Mouse (Mus musculus) brown adipose tissue, adult 24 weeks (tissue): Measurements from ENCODE around the gene Tmem18. TPM values are rescaled to one million over a fixed set of nuclear protein-coding genes. Genes with fewer than 3 reads are reported as not detected.

ENCODE experiments used
- H3K27ac ChIP-seq: fragments of 200-500 bp; replicated peaks from 2 replicates; pipeline ENCODE4 v1.5.1; 2012; ENCODE audit warnings: low read depth, mild to moderate bottlenecking, low read length
- H3K4me1 ChIP-seq: fragments of 200-500 bp; 2 replicates; pipeline ENCODE4 v1.6.1; 2012; ENCODE audit warnings: low read length, mixed read lengths; ENCODE audit not compliant: control insufficient read depth, insufficient read depth, insufficient read length
- H3K4me3 ChIP-seq: fragments of 200-500 bp; 2 replicates; pipeline ENCODE4 v1.5.1; 2012; ENCODE audit warnings: low read depth, mild to moderate bottlenecking, low read length, moderate library complexity; ENCODE audit not compliant: insufficient read depth
- polyA plus RNA-seq: library from polyadenylated mRNA; stranded (reverse); fragments of >200 nt; gene quantifications from 2 replicates; pipeline ENCODE4 v1.2.4, GENCODE M21; 2012; ENCODE audit not compliant: missing spikeins, insufficient read depth, insufficient read length

Tmem18 gene
- polyA plus RNA-seq, 1 experiment, result 8.4 TPM

DNA sequence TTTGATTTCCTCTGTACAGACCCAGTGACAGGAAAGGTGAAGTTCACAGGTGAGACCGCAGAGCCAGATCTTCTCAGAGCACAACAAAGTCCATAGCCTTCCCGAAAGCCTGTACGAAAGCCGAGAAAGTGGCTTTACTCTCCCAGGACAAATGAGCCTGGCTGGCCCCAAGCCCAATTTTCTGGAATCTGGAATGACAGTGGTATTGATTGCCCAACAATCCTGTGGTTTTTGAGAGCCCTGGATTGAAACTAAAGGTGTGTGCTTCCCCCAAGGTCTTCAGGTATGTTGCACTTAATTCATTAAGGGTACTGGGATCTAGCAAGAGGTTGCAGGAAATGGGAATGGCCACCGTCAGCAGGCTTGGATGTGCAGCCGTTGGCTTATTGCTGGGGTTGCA, 21.7 kb downstream of the Tmem18 start:
- no peak overlapping the region for H3K4me3 ChIP-seq

DNA sequence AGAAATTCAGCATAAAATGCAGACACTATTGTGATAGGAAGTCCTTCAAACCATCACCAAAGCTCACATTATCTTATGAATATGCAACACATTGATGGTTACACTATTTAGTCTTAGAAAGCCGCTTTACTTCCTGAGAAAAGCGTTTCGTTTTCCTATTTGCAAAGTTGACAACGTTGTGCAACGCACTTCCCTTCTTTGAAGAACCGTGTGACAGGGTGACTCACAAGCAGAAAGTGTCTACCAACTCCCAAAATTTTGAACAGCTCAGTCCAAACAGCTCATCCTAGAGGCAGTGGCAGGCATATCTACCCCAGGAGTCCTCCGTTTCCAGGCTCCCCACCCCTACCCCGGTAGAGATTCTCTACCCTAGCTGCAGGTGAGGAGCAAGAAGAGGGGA, 22.5 kb downstream of the Tmem18 start:
- Histone ChIP-seq H3K27ac (no peak overlapping the region), H3K4me1 (no peaks in the 10 kb centered on the region)

More for the DNA sequence above, 21.7 kb downstream of the Tmem18 start:
- Histone ChIP-seq H3K4me1 (no peaks in the 10 kb centered on the region), H3K27ac (no peak overlapping the region)

DNA sequence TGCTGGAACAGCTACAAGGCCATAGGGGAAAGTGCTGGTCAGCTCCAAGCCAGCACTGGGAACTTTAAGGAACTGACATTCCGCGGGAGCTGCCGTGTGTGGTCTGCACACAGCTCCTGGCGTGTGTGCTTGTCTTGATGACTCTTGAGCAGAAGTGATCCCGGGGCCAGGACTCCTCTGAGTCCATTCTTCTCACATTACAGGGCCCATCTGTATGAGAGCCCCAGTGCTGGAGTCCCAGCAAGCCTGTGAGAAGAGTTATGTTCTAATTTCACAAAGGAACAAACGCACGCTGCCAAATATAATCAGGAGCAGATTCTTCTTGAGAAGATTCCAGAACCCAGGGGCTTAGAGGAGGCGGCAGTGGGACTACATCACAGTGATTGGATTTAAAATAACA, 34.2 kb downstream of the Tmem18 start:
- H3K4me3 ChIP-seq, result no peak overlapping the region
- H3K4me1 ChIP-seq, result no peaks in the 10 kb centered on the region
- no peak overlapping the region for H3K27ac ChIP-seq

More for the DNA sequence above, 22.5 kb downstream of the Tmem18 start:
- H3K4me3 ChIP-seq, result no peak overlapping the region

DNA sequence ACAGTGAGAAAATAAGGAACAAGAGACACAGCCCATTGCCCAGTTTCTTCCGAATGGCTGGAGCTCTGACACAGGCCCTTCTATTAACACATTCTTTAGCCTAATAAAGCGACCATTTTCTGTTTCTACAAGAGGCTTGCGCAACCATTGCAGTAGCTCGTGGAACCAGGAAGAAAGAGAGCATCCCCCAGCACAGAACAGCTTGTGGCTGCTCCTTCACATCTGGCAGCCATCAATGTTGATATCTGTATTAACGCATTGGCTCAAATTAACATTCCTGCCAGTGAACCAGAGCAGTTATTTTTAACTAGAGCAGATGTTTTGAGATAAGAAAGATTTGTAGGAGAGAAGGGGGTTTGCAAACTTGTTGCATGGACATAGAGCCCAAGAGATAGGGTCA, 44.2 kb downstream of the Tmem18 start:
- Histone ChIP-seq H3K4me3 (no peak overlapping the region), H3K27ac (no peak overlapping the region), H3K4me1 (no peaks in the 10 kb centered on the region)

DNA sequence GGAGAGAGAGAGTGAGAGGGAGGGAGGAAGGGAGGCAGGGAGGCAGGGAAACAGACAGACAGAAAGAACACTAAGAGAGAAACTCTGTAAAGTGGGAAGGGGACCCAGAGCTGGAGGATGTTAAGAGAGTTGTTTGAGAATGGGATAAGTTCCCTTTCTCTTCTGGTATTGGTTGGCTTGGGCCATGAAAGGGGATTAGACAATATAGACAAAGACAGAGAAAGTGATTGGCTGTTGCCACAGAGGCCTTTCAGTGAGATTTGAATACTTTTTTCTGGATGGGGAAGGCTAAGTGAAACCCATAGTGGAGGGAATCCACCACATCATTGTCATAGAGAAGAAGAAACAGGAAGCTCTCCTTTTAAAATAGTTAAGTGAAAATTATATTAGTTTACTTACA, 50.3 kb downstream of the Tmem18 start:
- Histone ChIP-seq H3K4me1 (no peaks in the 10 kb centered on the region), H3K27ac (no peak overlapping the region), H3K4me3 (no peak overlapping the region)

Other genes with a start within 250 kb of the Tmem18 start
- not detected in 2 replicates for gene Sntg2, start 211.1 kb upstream of the Tmem18 start, polyA plus RNA-seq